Mouse (Mus musculus) hindbrain, embryonic 10.5 days (tissue): ENCODE data around the gene Fam184a. TPM values are rescaled to one million over a fixed set of nuclear protein-coding genes. Genes with fewer than 3 reads are reported as not detected.

Experiments
- DNase-seq: peaks from one replicate; pipeline ENCODE4 v3.0.0-alpha.2; 2017; ENCODE audit warnings: low spot score
- H3K27ac ChIP-seq: fragments of 300-500 bp; sonication (generic); 2 replicates; pipeline ENCODE4 v1.5.1; 2016; ENCODE audit warnings: mild to moderate bottlenecking, moderate library complexity
- H3K27me3 ChIP-seq: fragments of 300-500 bp; sonication (generic); 2 replicates; pipeline ENCODE4 v1.6.1; 2016; ENCODE audit warnings: mild to moderate bottlenecking; ENCODE audit not compliant: poor library complexity, insufficient read depth, severe bottlenecking
- H3K36me3 ChIP-seq: fragments of 300-500 bp; sonication (generic); 2 replicates; pipeline ENCODE4 v1.6.1; 2016; ENCODE audit warnings: mild to moderate bottlenecking, moderate library complexity
- H3K4me1 ChIP-seq: fragments of 300-500 bp; sonication (generic); replicated peaks from 2 replicates; pipeline ENCODE4 v1.6.1; 2016; ENCODE audit warnings: mild to moderate bottlenecking
- H3K4me3 ChIP-seq: fragments of 300-500 bp; sonication (generic); 2 replicates; pipeline ENCODE4 v1.5.1; 2016; ENCODE audit warnings: mild to moderate bottlenecking, moderate library complexity
- H3K9me3 ChIP-seq: fragments of 300-500 bp; sonication (generic); 2 replicates; pipeline ENCODE4 v1.6.1; 2016; ENCODE audit warnings: mild to moderate bottlenecking, moderate library complexity
- WGBS: fragments of 180-500 bp; shearing (Covaris S2); methylation state at CpG from one replicate; pipeline ENCODE4 v1.1.7; 2016; 5-methylcytosine and 5-hydroxymethylcytosine counted together
- polyA plus RNA-seq: library from polyadenylated mRNA; unstranded; fragments of >200 nt; fragmentation: Nextera tagmentation; extraction: Ambion mirVana; gene quantifications from 2 replicates; pipeline ENCODE4 v1.2.1, GENCODE M21; 2016

Gene Fam184a
- polyA plus RNA-seq, 1 experiment from 2014 or later, result 5.1 TPM

- Histone ChIP-seq H3K27me3 (no peaks in the 10 kb centered on the region), H3K27ac (no peak overlapping the region), H3K36me3 (no peaks in the 10 kb centered on the region), H3K4me1 (no peaks in the 10 kb centered on the region), H3K4me3 (no peak overlapping the region), H3K9me3 (0 out of 2 replicates have a peak, but pooled peaks cover 3% of the 10 kb centered on the region)
- no peak for DNase-seq
These were observed 10.9 kb downstream of the Fam184a start for GRCm38 (mm10) chr10:53740014-53740413.

- no peak overlapping the region for H3K27ac ChIP-seq
- H3K27me3 ChIP-seq, result no peaks in the 10 kb centered on the region
- 89% methylated on average over 8 of the region's 8 CpGs for WGBS
- no peaks in the 10 kb centered on the region for H3K36me3 ChIP-seq
- 0 out of 2 replicates have a peak, but pooled peaks cover 3% of the 10 kb centered on the region for H3K9me3 ChIP-seq
- H3K4me3 ChIP-seq, result no peak overlapping the region
- no peak for DNase-seq
- no peaks in the 10 kb centered on the region for H3K4me1 ChIP-seq
These were observed 12.1 kb downstream of the Fam184a start for GRCm38 (mm10) chr10:53738842-53739241.

GRCm38 (mm10) chr10:53735201-53735865 is 15.6 kb downstream of the Fam184a start:
- Histone ChIP-seq H3K27me3 (no peaks in the 10 kb centered on the region), H3K36me3 (no peaks in the 10 kb centered on the region), H3K4me1 (no peaks in the 10 kb centered on the region), H3K9me3 (0 out of 2 replicates have a peak, but pooled peaks cover 3% of the 10 kb centered on the region), H3K27ac (no peak overlapping the region), H3K4me3 (no peak overlapping the region)
- no peak for DNase-seq
- 84% methylated on average over 7 of the region's 7 CpGs for WGBS

GRCm38 (mm10) chr10:53732324-53732723 is 18.6 kb downstream of the Fam184a start:
- H3K4me1 ChIP-seq, result no peaks in the 10 kb centered on the region
- WGBS, result 93% methylated on average over 7 of the region's 7 CpGs
- DNase-seq, result no peak
- H3K4me3 ChIP-seq, result no peak overlapping the region
- no peak overlapping the region for H3K27ac ChIP-seq
- no peaks in the 10 kb centered on the region for H3K36me3 ChIP-seq
- 0 out of 2 replicates have a peak, but pooled peaks cover under 1% of the 10 kb centered on the region for H3K9me3 ChIP-seq
- H3K27me3 ChIP-seq, result no peaks in the 10 kb centered on the region

GRCm38 (mm10) chr10:53728883-53729282 is 22.0 kb downstream of the Fam184a start:
- no peak for DNase-seq

GRCm38 (mm10) chr10:53725301-53725700 is 25.6 kb downstream of the Fam184a start:
- H3K4me3 ChIP-seq, result no peak overlapping the region
- no peak overlapping the region for H3K27ac ChIP-seq
- H3K36me3 ChIP-seq, result no peaks in the 10 kb centered on the region
- no peaks in the 10 kb centered on the region for H3K27me3 ChIP-seq
- no peaks in the 10 kb centered on the region for H3K4me1 ChIP-seq
- DNase-seq, result no peak
- 60% methylated on average over 2 of the region's 2 CpGs for WGBS
- H3K9me3 ChIP-seq, result no peaks in the 10 kb centered on the region

More at GRCm38 (mm10) chr10:53728883-53729282, 22.0 kb downstream of the Fam184a start:
- H3K27ac ChIP-seq, result no peak overlapping the region
- H3K36me3 ChIP-seq, result no peaks in the 10 kb centered on the region
- WGBS, result 53% methylated on average over 1 of the region's 1 CpGs
- no peaks in the 10 kb centered on the region for H3K9me3 ChIP-seq
- no peaks in the 10 kb centered on the region for H3K4me1 ChIP-seq
- no peaks in the 10 kb centered on the region for H3K27me3 ChIP-seq
- H3K4me3 ChIP-seq, result no peak overlapping the region

- no peaks in the 10 kb centered on the region for H3K36me3 ChIP-seq
- WGBS, result 93% methylated on average over 9 of the region's 9 CpGs
- DNase-seq, result no peak
These were observed 46.4 kb downstream of the Fam184a start for GRCm38 (mm10) chr10:53704516-53704915.

GRCm38 (mm10) chr10:53698531-53698930 is 52.4 kb downstream of the Fam184a start:
- Histone ChIP-seq H3K36me3 (no peaks in the 10 kb centered on the region), H3K27me3 (no peaks in the 10 kb centered on the region), H3K4me1 (no peaks in the 10 kb centered on the region), H3K27ac (no peak overlapping the region), H3K9me3 (no peaks in the 10 kb centered on the region; the same call in 1 of the 2 replicates), H3K4me3 (no peak overlapping the region)
- DNase-seq, result no peak
- 92% methylated on average over 10 of the region's 10 CpGs for WGBS

More at GRCm38 (mm10) chr10:53704516-53704915, 46.4 kb downstream of the Fam184a start:
- H3K27ac ChIP-seq, result no peak overlapping the region
- H3K9me3 ChIP-seq, result no peaks in the 10 kb centered on the region; the same call in 1 of the 2 replicates
- no peaks in the 10 kb centered on the region for H3K4me1 ChIP-seq
- H3K27me3 ChIP-seq, result no peaks in the 10 kb centered on the region
- H3K4me3 ChIP-seq, result no peak overlapping the region

- H3K9me3 ChIP-seq, result no peaks in the 10 kb centered on the region
- H3K36me3 ChIP-seq, result no peaks in the 10 kb centered on the region
- H3K4me3 ChIP-seq, result no peak overlapping the region
- 90% methylated on average over 5 of the region's 5 CpGs for WGBS
- no peaks in the 10 kb centered on the region for H3K4me1 ChIP-seq
- no peaks in the 10 kb centered on the region for H3K27me3 ChIP-seq
- no peak overlapping the region for H3K27ac ChIP-seq
- no peak for DNase-seq
These were observed 56.2 kb downstream of the Fam184a start for GRCm38 (mm10) chr10:53694757-53695156.

- Histone ChIP-seq H3K27ac (no peak overlapping the region), H3K27me3 (no peaks in the 10 kb centered on the region), H3K4me3 (no peak overlapping the region), H3K36me3 (no peaks in the 10 kb centered on the region), H3K4me1 (no peaks in the 10 kb centered on the region), H3K9me3 (no peaks in the 10 kb centered on the region)
- no peak for DNase-seq
These were observed 59.7 kb downstream of the Fam184a start for GRCm38 (mm10) chr10:53691263-53691662.

- Histone ChIP-seq H3K27me3 (no peaks in the 10 kb centered on the region), H3K4me3 (no peak overlapping the region), H3K27ac (no peak overlapping the region), H3K4me1 (no peaks in the 10 kb centered on the region), H3K9me3 (no peaks in the 10 kb centered on the region), H3K36me3 (no peaks in the 10 kb centered on the region)
- 92% methylated on average over 4 of the region's 4 CpGs for WGBS
- DNase-seq, result no peak
These were observed 61.9 kb downstream of the Fam184a start for GRCm38 (mm10) chr10:53688952-53689584.

- no peaks in the 10 kb centered on the region for H3K36me3 ChIP-seq
- 78% methylated on average over 1 of the region's 1 CpGs for WGBS
- no peak for DNase-seq
These were observed 62.4 kb downstream of the Fam184a start for GRCm38 (mm10) chr10:53688533-53688932.

GRCm38 (mm10) chr10:53687888-53688287 is 63.0 kb downstream of the Fam184a start:
- no peak overlapping the region for H3K27ac ChIP-seq
- no peaks in the 10 kb centered on the region for H3K36me3 ChIP-seq
- H3K27me3 ChIP-seq, result no peaks in the 10 kb centered on the region
- H3K4me3 ChIP-seq, result no peak overlapping the region
- DNase-seq, result no peak
- WGBS, result 63% methylated on average over 5 of the region's 5 CpGs
- no peaks in the 10 kb centered on the region for H3K9me3 ChIP-seq
- no peaks in the 10 kb centered on the region for H3K4me1 ChIP-seq

More at GRCm38 (mm10) chr10:53688533-53688932, 62.4 kb downstream of the Fam184a start:
- no peaks in the 10 kb centered on the region for H3K27me3 ChIP-seq
- H3K4me1 ChIP-seq, result no peaks in the 10 kb centered on the region
- H3K4me3 ChIP-seq, result no peak overlapping the region
- H3K27ac ChIP-seq, result no peak overlapping the region
- no peaks in the 10 kb centered on the region for H3K9me3 ChIP-seq
